Mouse (Mus musculus) liver, postnatal 0 days (tissue): ENCODE results near the gene Atp6v0e.

Experiments
- CTCF ChIP-seq: sonication (generic); IDR thresholded peaks from 2 replicates; pipeline ENCODE4 v1.5.1; 2016; ENCODE audit warnings: antibody characterized with exemption, low read depth
- EP300 ChIP-seq: IDR thresholded peaks from 2 replicates; pipeline ENCODE4 v1.6.1; 2016; ENCODE audit warnings: antibody characterized with exemption, low read depth, mild to moderate bottlenecking

- TF ChIP-seq CTCF (no peak), EP300 (no peak)
Observed at GRCm38 (mm10) chr17:26665600-26665999, 2.6 kb downstream of the Atp6v0e start.
